Mouse (Mus musculus) heart, adult 8-10 months (tissue): ENCODE results near the gene Gimap3. TPM values are rescaled to one million over a fixed set of nuclear protein-coding genes. Genes with fewer than 3 reads are reported as not detected.

Source experiments
- DNase-seq: peaks from one replicate; pipeline ENCODE4 v3.0.0; 2022; ENCODE audit warnings: low spot score
- total RNA-seq, 4 experiments: library from RNA; stranded (reverse); gene quantifications; 2 replicates each; pipeline ENCODE4 v1.2.4; 2022

Gene Gimap3
- under 1 TPM; 0.53 to 0.86 (median 0.54) TPM for total RNA-seq

DNA sequence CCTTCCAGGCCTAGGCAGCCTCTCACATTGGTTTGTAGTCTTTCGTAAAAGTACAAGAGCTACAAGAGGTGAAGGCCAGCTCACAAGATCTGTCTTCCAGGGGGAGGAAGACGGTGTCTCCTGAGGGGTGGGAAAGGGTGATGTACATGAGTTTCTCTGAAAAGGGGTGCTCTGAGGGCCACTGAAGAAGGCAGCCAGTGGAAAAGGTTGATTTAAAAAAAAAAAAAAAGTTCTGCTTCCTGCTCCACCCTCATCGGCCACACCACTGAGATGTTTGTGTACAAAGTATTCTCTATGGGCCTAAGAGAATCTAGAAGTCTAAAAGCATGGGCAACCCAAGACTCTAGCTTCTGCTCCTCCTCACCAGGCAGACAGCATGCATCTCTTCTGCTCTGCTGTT is at the start of gene Gimap3:
Gimap3 (minus strand) TSS at position 156 of the 400 bp plus-strand sequence.
- DNase-seq: no peak

GRCm38 (mm10) chr6:48817815-48818214 is 47.2 kb upstream of the Gimap3 start:
- peak; percentile 72 for DNase-seq

- no peak for DNase-seq
Measured at GRCm38 (mm10) chr6:48815013-48815412, 44.4 kb upstream of the Gimap3 start.

GRCm38 (mm10) chr6:48809494-48810219 is 39.0 kb upstream of the Gimap3 start:
- no peak for DNase-seq

- no peak for DNase-seq
Measured at GRCm38 (mm10) chr6:48806746-48807145, 36.1 kb upstream of the Gimap3 start.

DNA sequence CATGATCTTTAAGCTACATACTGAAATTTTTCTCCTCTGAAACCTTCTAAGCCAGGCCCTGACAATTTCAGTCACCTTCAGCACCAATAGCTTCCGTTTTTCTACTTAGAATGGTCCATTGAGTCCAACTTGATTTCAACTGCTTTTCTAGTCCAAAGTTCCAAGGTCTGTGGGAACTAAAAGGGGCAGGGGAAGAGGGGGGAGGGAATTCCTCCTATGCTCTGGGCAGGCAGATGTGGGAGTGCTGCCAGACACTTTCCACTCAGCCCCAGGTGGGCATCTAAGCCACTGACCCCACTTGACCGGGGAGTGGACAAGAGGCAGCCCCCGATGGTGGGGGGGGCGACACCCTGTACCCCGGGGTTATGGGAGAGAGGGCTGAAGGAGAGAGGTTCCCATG is 33.7 kb upstream of the Gimap3 start:
- DNase-seq: no peak

DNA sequence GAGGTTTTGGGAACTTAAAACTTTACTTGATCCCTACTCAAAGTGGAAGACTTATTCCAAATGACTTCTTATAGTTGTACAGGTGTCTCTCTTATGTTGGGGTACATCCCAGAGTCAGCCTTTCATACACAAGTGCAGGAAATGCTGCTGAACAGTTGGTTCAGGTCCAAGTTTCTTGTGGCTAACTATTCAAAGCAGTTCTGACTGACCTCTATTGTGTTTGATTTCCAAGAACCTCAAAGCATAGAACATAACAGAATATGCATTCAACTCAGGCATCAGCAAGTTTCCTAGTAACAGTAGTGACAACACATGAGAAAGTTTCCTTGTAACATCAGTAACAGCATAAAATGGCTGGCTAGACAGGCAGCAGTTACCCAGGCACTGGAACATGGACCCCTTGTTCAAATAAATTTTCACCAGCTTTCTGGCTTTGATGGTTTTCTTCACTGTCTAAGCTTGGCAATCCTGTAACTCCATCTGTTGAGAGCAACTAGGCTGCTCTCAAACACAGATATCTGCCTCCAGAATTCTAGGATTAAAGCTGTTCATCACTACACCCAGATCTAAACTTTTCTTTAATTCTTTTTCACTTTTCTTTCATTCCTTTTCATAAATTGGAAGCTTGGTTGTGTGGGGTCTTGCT is 32.9 kb upstream of the Gimap3 start:
- no peak for DNase-seq

DNA sequence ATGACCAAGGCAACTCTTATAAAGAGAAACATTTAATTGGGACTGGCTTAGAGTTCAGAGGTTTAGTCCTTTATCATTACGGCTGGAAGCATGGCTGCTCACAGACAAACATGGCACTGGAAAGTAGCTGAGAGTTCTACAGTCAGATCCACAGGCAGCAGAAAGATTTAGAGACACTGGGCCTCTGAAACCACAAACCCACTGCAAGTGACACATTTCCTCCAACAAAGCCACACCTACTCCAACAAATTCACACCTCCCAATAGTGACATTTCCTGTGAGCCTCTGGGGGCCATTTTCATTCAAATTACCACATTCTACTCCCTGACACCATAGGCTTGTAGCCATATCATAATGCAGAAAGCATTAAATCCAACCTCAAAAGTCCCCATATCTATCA is 31.2 kb upstream of the Gimap3 start:
- DNase-seq: no peak

DNA sequence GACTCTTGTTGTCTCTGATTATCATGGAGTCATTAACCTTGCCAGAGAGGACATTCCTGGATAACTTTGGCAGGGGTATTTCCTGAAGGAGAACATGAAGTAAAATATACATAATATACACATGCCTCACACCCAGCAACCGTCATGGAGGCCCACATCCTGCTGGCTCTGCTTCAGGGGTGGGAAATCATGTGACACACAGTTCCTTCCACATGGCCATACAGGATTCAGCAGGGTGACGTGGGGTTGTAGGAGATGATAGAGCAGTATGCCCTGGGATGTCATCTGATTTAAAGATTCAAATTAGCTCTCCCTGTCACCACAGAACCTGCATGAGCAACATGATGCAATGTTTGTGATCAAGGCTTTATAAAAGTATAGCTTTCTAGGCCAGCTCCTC is 17.2 kb upstream of the Gimap3 start:
- no peak for DNase-seq

DNA sequence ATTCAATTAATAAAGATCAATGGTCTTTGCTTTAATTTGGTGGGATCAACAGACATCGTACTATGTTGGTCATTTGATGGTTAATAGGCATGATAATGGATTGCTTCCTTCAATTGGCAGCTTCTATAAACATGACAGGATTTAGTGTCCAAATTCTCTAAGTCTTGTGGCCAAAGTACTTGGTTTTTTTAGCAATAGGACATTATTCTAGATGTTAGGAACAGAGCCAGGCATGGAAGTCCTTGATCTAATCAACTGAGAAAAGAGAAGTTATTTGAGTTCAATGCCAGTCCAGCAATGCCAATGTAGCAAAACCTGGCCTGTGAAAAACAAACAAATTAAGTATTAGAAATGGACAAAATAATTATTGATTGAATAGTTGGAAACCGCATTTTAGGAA is 14.9 kb upstream of the Gimap3 start:
- no peak for DNase-seq

DNA sequence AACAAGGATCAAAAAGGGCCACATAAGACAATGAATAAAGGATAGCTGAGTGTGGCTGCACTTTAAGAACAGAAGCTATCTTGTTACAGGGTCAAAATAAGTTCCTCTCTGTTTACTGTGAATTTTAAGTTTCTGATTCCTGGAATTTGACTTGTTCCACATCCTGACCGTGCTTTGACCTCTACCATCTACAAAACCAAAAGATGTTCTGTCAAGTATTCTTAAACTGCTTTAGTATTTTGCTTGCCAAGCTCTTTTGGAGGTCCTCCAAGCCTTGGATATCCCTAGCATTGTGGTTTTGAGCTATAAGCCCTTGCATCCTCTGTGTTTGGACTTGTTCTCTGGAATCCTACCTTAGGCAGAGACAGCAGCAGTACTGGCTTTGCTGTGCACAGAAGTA is 14.5 kb upstream of the Gimap3 start:
- DNase-seq: peak; percentile 48

- no peak for DNase-seq
Measured at GRCm38 (mm10) chr6:48784406-48784805, 13.8 kb upstream of the Gimap3 start.

DNA sequence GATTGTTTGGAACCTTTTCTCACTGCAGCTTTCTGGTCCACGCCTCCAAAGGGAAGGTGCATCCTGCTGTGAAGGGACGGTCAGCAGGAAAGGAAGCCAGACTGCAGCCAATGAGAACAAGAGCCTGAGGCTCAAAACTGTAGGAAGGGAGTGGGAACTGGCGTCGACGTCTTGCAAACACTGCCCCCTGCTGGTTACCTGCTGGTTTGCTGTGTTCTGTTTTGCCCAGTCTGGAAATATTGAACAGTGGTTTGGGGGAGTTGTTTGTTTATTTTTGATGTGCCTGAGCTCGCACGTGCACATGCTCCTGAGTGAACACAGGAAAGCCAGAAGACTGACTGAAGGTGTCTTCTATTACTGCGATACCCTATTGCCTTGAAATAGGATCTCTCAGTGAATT is 1.4 kb upstream of the Gimap3 start:
- peak; percentile 86 for DNase-seq

DNA sequence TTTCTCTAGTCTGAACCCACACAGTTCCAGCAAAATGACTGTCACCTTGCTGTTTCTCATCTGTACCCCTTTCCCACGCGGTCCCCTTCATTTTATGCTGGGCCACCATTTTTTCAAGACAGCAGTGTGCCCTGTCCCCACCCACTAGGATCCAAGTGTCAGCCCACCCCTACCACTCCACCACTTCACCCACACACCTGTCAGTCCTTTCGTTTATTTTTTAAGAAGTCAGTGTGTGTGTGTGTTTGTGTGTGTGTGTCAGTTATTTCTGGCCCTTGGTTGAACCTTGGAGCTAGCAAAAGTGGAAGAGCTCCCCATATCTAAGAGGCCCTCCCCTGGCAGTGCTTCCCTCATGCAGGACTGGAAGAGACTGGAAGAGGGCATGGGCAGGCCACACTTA is 1.7 kb downstream of the Gimap3 start:
- DNase-seq: no peak

DNA sequence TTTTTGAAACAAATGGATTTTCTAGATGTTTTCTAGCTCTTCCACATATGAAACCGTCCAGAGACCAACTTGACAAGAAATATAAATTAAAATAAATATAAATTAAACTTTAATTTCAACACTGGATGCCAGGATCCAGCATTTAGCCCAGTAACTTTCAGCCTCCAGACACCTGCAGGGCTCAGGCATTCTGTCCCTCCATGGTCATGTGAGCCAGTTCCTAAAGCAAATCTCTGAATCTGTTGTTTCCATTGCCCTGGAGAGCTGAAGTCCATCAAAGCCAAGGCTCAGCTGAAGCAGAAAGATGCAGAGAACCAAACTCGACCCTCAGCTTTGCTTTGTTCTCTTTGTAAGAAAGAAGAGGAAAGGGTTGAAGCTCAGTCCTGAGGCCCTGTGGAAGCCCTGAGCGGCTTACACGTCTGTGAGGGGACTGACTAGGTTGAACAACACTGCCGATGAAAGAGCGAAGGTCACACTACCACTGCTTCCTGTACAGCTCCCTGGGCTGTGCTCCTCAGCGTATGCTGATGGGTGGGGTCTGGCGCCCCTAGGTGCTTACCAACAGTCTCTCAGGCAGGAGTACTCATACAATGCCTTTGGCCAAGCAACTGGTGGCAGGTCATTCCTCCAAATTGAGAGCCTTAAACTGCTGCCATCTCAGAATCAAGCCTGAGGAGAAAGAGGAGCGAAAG is 2.3 kb downstream of the Gimap3 start:
- no peak for DNase-seq

GRCm38 (mm10) chr6:48764496-48764895 is 6.2 kb downstream of the Gimap3 start:
- DNase-seq: no peak

- DNase-seq: no peak
Measured at GRCm38 (mm10) chr6:48763567-48764270, 6.9 kb downstream of the Gimap3 start.

DNA sequence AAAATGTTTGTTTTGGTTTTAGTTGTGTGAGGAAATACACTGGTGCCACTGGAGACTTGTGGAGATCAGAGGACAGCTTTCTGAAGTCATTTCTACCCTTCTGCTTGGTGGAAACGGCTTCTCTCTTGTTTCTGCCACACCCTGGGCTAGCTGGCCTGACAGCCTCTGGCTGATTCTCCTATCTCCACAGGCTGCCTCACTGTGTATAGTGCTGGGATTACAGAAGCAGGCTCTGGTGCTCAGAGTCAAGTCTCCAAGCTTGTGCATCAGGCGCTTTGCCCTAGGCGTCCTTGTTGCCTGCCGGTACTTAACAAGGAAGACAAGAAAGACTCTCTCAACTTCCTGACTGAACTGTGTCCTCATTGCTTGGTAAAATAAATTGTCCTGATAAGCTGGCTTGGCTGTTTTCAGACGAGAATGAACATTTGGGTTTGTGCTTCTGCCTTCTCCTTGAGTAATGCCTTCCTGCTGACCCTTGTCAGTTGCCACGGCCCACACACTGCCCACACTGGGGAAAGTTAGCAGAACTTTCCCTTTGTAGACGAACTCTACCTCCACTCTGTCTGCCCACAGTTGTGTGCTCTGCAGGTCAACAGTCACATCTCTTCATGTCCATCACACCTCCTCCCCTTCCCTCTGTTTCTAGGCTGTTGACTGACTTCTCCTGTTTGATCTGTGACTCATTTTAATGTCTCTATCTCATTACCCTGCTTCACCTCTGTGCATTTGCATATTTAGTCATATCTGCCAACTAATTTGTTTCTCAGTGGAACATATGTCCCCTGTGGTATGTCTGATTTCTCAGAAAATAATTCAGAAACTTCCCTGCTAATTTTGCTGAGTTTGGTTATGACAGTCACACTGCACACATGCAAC is 23.3 kb downstream of the Gimap3 start:
- no peak for DNase-seq

GRCm38 (mm10) chr6:48745959-48746889 is 24.4 kb downstream of the Gimap3 start, which contains the start of gene Gimap5:
Gene Gimap5 (plus strand): TSS chr6:48746197.
- DNase-seq: peak; percentile 76

GRCm38 (mm10) chr6:48745490-48745889 is 25.2 kb downstream of the Gimap3 start:
- no peak for DNase-seq
